Mouse (Mus musculus) thymus, postnatal 36 days (tissue): Measurements from ENCODE around the gene Cbl.
A peak's percentile ranks its signal among the peaks of the same experiment; 100 is the strongest.

Experiments
- DNase-seq, 2 experiments: peaks; one replicate each; pipeline ENCODE4 v3.0.0; 2022; ENCODE audit warnings: mixed read lengths in 2 of 2

The Cbl gene

DNA sequence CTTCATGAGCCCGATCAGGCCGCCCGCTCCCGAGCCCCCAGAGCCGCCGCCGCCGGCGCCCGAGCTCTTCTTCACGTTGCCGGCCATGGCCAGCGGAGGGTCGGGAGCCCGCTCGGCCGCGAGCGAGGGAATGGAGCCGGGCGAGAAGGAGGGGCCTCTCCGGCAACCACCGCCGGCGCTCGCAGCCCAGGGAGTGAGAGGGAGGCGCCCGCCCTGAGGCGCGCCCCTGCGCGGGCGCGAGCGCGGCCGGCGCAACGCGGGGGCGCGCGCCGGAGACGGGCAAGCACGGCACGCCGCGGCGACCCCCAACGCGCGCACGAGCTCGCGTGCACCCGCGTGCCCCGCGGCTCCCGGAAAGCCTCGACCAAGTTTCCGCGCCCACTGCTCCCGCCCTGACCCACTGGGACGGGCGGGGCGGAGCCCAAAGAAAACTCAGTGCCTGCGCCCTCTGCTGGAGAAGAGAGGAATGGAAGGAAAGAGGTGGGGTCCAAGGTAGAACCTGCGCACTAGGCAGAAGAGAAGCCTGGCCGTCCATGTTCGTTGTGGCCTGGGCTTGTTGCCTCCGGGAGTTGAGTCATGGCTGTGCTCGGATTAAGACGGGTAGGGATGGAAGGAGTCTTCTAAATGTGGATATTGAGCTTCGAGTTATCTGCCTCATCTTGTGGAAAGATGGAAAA, at the start of gene Cbl:
TSS of gene Cbl (minus strand) at position 248 of the 677 bp plus-strand sequence.
- peak; percentile 99 for DNase-seq

DNA sequence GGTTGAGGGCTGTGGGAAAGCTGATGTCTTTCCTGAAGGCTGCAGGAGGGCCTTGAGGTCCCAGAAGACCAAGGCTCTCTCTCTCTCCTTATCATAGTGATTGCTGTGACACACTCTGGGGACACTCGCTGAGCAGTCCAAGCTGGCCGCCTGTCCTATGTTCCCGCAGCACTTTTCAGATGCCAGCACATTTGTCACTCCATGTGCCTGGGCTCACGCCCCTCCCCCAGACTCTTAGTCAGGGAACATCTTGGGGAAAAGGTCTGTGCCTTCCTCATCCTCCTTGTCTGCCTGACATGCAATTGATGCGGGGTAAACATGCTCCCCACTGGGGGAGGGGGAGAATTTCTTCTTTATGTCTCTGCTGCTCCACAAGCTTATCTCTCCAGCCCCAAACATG, 49.3 kb upstream of the Cbl start:
- no peak for DNase-seq

DNA sequence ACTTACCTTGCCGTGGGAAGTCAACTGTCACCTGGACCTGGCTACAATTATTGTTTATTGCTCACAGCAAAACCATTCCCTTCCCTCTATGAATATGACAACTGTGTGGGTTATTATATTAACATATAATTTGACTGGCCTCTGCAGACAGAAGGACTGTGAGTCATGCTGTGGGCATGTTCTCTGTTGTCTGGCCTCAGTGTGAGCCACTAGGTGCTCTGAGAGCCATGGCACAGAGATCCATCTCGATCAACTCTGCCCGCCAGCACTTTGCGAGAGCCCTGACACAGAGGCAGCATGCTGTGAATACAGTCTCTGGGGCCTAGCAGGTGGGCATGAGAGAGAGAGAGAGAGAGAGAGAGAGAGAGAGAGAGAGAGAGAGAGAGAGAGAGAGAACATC, 36.1 kb upstream of the Cbl start:
- DNase-seq: no peak

DNA sequence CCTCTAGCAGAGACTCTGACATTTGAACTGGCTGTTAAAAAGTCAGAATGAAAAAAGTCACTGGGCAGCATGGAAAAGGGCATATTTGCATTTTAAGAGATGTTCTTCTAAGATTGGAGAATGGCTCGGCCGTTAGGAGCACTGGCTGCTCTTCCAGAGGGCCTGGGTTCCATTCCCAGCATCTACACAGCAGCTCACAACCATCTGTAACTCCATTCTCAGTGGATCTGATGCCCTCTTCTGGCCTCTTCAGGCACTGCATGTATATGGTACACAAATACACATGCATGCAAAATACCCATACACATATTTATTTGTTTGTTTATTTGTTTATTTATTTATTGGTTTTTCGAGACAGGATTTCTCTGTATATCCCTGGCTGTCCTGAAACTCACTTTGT, 35.2 kb upstream of the Cbl start:
- DNase-seq: peak; percentile 47 to 49

DNA sequence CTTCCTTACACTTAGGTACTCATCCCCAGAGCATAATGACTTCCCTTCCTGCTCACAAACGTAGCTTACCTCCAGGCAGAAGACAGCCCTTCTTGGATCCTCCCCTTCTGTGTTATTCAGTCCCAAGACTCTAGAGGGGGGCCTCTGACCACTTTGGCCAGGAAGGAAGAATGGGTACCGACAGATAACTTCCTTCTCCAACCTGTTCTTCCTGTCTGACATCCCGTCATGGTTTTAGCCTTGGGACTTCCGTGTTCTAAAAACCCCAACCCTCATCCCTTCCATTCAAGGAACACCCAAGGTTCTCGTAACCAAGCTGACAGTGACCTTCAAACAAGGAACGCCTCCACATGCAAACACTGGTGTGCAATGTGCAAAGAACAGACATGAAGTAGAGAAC, 34.6 kb upstream of the Cbl start, which contains the start of gene Nlrx1:
TSS of gene Nlrx1 (minus strand) at position 168 of the 400 bp plus-strand sequence.
- DNase-seq: no peak

- DNase-seq: peak; percentile 87
Observed at GRCm38 (mm10) chr9:44268027-44268360, 34.1 kb upstream of the Cbl start.

- DNase-seq: peak in 1 of 2 experiments; percentile 42
Observed at GRCm38 (mm10) chr9:44267319-44268026, 33.6 kb upstream of the Cbl start.

DNA sequence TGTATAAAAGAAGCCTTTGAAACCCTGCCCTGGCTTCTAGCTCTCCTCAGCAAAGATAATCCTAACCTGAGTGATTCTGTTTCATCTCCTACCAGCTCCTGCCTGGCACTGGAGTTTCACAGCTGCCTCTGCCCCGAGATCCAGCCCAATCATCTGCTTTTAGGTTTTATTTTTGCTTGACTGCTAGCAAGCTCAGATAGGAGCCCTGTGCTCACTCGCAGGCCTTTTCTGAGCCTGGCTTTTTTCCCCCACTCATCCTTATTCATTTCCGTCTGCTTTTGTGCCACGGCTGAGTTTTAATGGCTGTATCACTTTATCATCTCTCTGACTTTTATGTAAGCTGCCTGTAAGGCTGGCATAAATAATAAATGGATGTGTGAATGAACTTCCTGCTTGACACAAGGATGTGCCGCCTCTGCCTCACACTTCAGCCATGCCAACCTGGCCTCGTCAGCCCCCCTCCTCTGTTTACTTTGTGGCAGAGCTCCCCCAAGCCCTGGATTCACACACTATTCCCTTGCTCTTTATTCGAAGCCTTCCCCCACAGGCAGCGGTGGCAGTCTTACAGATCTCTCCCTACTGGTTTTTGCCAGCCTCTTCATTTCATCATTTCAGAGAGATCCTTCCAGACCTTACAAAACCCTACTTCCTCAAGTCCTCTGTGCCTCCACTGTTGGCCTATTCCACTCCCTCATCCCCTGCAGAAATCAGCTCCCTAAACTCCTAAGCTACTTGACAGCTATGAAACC, 32.8 kb upstream of the Cbl start:
- no peak for DNase-seq

DNA sequence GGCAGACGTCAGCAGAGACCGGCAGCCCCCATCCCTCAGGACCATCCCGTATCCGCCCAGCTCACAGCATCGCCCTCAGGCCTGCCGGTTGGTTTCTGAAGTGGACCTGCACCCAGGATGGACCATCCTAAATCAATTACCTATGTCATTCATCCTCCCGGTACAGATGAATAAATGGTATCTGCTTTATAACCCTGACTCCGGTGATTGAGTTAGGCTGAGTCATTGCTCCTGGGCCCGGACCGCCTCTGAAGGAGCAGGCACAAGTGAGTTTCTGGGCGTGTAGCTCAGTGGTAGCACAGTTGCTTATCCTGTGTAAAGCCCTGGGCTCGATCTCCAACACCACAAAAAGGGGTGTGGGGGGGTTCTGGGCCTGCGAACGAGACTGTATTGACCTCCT, 27.5 kb upstream of the Cbl start:
- no peak for DNase-seq

GRCm38 (mm10) chr9:44259014-44259413, 25.2 kb upstream of the Cbl start:
- no peak for DNase-seq

DNA sequence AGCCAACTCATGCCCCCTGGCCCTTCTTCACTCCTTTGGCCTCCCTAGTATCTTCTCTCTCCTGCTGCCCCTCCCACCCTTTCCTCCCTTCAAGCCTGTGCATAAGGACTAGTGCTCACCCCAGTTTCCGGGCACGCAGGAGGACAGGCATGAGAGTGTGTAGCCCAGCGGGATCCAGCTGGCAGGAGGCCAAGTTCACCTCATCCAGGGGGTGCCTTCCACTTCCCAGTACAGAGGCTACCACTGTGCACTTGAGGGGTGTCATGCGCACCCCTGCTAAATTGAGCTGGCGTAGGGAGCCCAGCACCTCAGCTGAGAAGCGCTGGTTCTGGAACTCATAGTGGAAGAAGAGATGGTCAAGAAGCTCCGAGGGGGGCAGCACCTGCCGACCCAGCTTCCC, 22.4 kb upstream of the Cbl start:
- no peak for DNase-seq

GRCm38 (mm10) chr9:44255136-44255521, 21.3 kb upstream of the Cbl start:
- no peak for DNase-seq

DNA sequence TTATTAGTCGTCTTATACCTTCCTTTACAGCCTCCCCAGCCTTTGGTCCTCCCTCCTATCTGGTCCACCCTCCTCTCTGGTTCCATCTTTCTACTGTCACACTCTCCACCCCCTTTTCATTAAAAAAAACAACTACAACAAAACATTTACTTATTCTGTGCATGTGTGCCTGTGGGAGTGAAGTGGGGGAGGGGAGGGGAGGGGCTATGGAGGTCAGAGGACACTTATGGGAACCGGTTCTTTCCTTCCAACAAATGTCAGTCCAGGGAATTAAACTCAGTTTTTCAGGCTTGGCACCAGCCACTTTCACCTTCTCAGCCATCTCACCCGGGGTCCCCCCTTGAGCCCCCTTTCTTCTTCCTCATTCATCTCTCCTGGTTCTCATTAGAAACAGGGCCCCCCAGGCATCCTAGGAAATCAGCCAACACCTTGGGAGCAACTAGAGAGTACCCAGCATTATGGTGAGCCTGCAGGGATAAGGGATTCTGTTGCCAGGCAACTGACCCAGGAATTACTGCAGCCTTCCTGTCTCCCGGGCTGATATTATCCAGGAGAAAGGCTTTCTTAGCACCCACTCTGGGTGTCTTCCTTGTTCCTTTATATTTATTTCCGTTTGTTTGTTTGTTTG, 20.8 kb upstream of the Cbl start:
- DNase-seq: no peak

- DNase-seq: peak; percentile 57 to 77
Observed at GRCm38 (mm10) chr9:44253441-44253840, 19.6 kb upstream of the Cbl start.

DNA sequence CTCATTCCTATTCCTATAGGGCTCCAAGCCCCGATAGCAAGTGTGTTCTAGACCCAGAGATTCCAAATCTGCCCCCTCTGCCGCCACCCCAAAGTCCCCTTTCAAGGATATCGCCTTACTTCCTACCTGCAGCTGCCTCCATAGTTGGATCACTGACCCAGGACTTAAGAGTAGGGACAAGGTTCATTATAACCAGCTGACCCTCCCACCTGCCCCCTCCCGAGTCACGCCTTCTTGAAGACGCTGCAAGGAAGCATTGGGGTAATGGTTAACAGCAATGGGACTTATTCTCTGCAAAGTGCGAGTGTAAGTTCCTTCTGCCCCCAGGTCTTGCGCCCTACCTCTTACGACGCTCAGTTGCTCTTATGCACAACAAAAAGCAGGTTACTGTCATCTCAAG, 17.5 kb upstream of the Cbl start, which contains the start of gene Pdzd3:
TSS of gene Pdzd3 (minus strand) at position 158 of the 400 bp plus-strand sequence.
- peak in 1 of 2 experiments; percentile 5 for DNase-seq

GRCm38 (mm10) chr9:44250445-44250844, 16.6 kb upstream of the Cbl start:
- DNase-seq: no peak

- DNase-seq: peak; percentile 87 to 90
Observed at GRCm38 (mm10) chr9:44249181-44250146, 15.6 kb upstream of the Cbl start.

GRCm38 (mm10) chr9:44247907-44248306, 14.1 kb upstream of the Cbl start:
- DNase-seq: no peak

DNA sequence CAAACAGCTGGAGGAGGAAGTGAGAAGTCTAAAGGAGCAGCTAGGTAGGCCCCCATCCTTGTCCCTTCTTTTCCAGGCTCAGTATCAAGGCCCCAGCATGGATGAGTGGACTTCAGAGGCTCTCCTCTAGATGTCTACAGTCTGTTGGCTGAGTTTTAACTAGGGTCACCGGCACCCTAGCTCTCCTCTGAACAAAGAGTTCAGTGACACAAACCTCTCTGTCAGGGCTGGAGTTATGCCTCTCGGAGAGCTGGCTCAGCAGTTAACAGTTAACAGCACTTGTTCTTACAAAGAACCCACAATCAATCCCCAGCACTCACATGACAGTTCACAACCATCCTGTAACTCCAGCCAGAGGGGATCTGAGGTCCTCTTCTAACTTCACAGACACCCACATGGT, 9.8 kb upstream of the Cbl start:
- no peak for DNase-seq

- peak; percentile 50 to 61 for DNase-seq
Observed at GRCm38 (mm10) chr9:44241418-44241817, 7.6 kb upstream of the Cbl start.

- peak; percentile 22 to 27 for DNase-seq
Observed at GRCm38 (mm10) chr9:44240911-44241310, 7.1 kb upstream of the Cbl start.

DNA sequence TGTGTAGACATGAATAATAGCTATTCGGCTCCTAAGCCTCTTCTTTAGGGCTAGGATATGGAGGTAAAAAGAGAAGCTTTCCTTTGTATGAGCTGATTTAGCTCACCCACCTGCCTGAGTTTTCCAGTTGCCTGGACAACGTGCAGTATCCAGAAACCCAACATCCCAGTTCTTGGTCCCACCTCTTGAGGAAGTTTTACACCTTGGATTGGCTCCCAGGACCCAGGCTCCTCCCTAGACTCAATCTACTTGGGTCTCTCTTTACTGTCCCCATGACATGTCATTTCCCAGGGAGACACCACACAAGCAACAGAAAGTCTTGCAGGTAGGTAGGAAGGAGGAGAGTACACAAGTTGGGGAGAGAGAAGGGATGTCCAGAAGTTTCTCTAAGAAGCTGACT, 6.5 kb upstream of the Cbl start, which contains the start of gene Ccdc153:
TSS of gene Ccdc153 (plus strand) at position 278 of the 400 bp plus-strand sequence.
- DNase-seq: no peak
